35 mouse cellular contexts compared by ENCODE assay signal in the genomic region with DNA sequence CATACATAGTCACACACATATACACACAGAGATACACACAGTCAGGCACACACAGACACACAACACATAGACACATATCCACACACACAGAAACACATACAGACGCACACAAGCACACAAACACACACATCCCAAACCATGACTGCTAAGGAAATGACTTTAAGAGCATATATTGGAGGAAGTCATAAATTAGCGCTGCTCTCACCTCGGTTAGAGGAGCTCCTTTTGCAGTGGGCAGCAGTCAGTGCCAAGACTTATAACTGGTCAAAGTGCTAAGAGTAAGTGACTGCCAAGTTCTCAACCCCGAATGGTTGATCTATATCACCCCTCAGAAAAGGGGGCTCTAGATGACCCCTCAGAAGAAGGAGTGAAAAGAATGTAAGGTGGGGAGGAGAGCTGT. TPM values are rescaled to one million over a fixed set of nuclear protein-coding genes. Genes with fewer than 3 reads are reported as not detected.
"Had no signal": no experiment of that assay in that cellular context is flagged by ENCODE, and none has a peak within 500 bp of the region (broad histone marks: within the 10 kb centered on the region; RNA-seq: fewer than 3 reads in every experiment).

No protein-coding gene starts in this region.

- H3K9ac ChIP-seq: heart, embryonic 12.5 days; heart, embryonic 13.5 days; heart, embryonic 15.5 days; hindbrain, embryonic 12.5 days; hindbrain, embryonic 13.5 days; hindbrain, embryonic 14.5 days; hindbrain, embryonic 15.5 days; intestine, embryonic 15.5 days had no signal

- H3K36me3 ChIP-seq: heart, embryonic 10.5 days; heart, embryonic 12.5 days; heart, embryonic 13.5 days; heart, embryonic 15.5 days; hindbrain, embryonic 10.5 days; hindbrain, embryonic 12.5 days; hindbrain, embryonic 13.5 days; hindbrain, embryonic 15.5 days; intestine, embryonic 15.5 days had no signal

- H3K9me3 ChIP-seq: heart, embryonic 10.5 days; heart, embryonic 12.5 days; heart, embryonic 13.5 days; heart, embryonic 15.5 days; hindbrain, embryonic 10.5 days; hindbrain, embryonic 12.5 days; hindbrain, embryonic 13.5 days; hindbrain, embryonic 15.5 days; intestine, embryonic 15.5 days had no signal

- H3K4me3 ChIP-seq: heart, embryonic 10.5 days; heart, embryonic 12.5 days; heart, embryonic 13.5 days; heart, embryonic 15.5 days; hindbrain, embryonic 10.5 days; hindbrain, embryonic 12.5 days; hindbrain, embryonic 13.5 days; hindbrain, embryonic 15.5 days; intestine, embryonic 15.5 days; layer of hippocampus, adult 2 months; left cerebral cortex, adult 2 months had no signal

- ATAC-seq: hindbrain, embryonic 16.5 days; hindbrain, postnatal 0 days; inflammation-experienced regulatory T-cells, adult 6 months; intestine, embryonic 15.5 days; intestine, embryonic 16.5 days; intestine, postnatal 0 days had no signal

- H3K4me2 ChIP-seq: heart, embryonic 11.5 days; heart, embryonic 12.5 days; heart, embryonic 13.5 days; heart, embryonic 15.5 days; hindbrain, embryonic 12.5 days; hindbrain, embryonic 13.5 days; hindbrain, embryonic 14.5 days; hindbrain, embryonic 15.5 days; intestine, embryonic 15.5 days had no signal

- DNase-seq: heart, postnatal 10 days; heart, postnatal 14 days; heart, postnatal 36 days; heart, postnatal 4 days; kidney, adult 11 months; kidney, adult 18-20 months; kidney, adult 2 months; kidney, adult 8-10 months; kidney, adult 9 months; kidney, postnatal 10 days; kidney, postnatal 14 days; kidney, postnatal 25 days; kidney, postnatal 36 days; kidney, postnatal 4 days; layer of hippocampus, adult 9-11 months; layer of hippocampus, postnatal 36 days had no signal

- H3K27me3 ChIP-seq: heart, embryonic 12.5 days; heart, embryonic 13.5 days; heart, embryonic 15.5 days; hindbrain, embryonic 12.5 days; hindbrain, embryonic 13.5 days; hindbrain, embryonic 15.5 days; intestine, embryonic 15.5 days had no signal

- H3K27ac ChIP-seq: heart, embryonic 10.5 days; heart, embryonic 13.5 days; heart, embryonic 15.5 days; hindbrain, embryonic 10.5 days; hindbrain, embryonic 12.5 days; hindbrain, embryonic 13.5 days; hindbrain, embryonic 14.5 days; hindbrain, embryonic 15.5 days; hindbrain, postnatal 0 days; intestine, embryonic 15.5 days; layer of hippocampus, adult 2 months; left cerebral cortex, adult 2 months had no signal

- H3K4me1 ChIP-seq: heart, embryonic 10.5 days; heart, embryonic 12.5 days; heart, embryonic 13.5 days; heart, embryonic 15.5 days; hindbrain, embryonic 10.5 days; hindbrain, embryonic 12.5 days; hindbrain, embryonic 15.5 days; intestine, embryonic 15.5 days had no signal

RNA-seq across cellular contexts. Expression of a gene that starts 42.4 kb away (rescaled TPM):
- total RNA-seq: heart, postnatal 10 days; heart, postnatal 25 days; heart, postnatal 36 days had no signal
